Comparison of ENCODE assay signal across 11 mouse cellular contexts in genomic region chr13:28720169-28720568, GRCm38 (mm10).
DNase-seq lines count a peak whose midpoint lies in the region; ATAC-seq and TF ChIP-seq lines count a peak whose summit lies in the region.
"Had no signal": no experiment of that assay in that cellular context is flagged by ENCODE, and none has a peak within 500 bp of the region (broad histone marks: within the 10 kb centered on the region; RNA-seq: fewer than 3 reads in every experiment).

No protein-coding gene starts in this region.

- no peak overlapping the region for H3K9ac ChIP-seq in kidney, embryonic 15.5 days
- no peak overlapping the region for H3K9ac ChIP-seq in hindbrain, embryonic 15.5 days
- no peak overlapping the region for H3K9ac ChIP-seq in lung, postnatal 0 days (replicated peaks; ENCODE audit: low read depth)
- H3K9ac ChIP-seq: intestine, embryonic 15.5 days; limb, embryonic 13.5 days had no signal

- H3K4me3 ChIP-seq in kidney, embryonic 15.5 days (replicated peaks) = no peak overlapping the region
- H3K4me3 ChIP-seq in cortical plate, adult 2 months (ENCODE audit: insufficient read depth, low read length) = peak overlapping the region; percentile 8; the same call in 1 of the 2 replicates
- no peak overlapping the region for H3K4me3 ChIP-seq in hindbrain, embryonic 15.5 days
- no peak overlapping the region for H3K4me3 ChIP-seq in lung, postnatal 0 days (ENCODE audit: low read depth, low read length)
- H3K4me3 ChIP-seq: intestine, embryonic 15.5 days; limb, embryonic 13.5 days had no signal

- TF ChIP-seq CTCF in cortical plate, adult 2 months (IDR thresholded peaks at IDR 0.05; ENCODE audit: extremely low read depth, insufficient read depth, low read length) = no peak
- no peak for TF ChIP-seq CTCF in lung, postnatal 0 days (IDR thresholded peaks at IDR 0.05)

- no peak for TF ChIP-seq POLR2A in cortical plate, adult 2 months (IDR thresholded peaks at IDR 0.05; ENCODE audit: extremely low read depth, insufficient read depth, low read length)

- no peaks in the 10 kb centered on the region for H3K27me3 ChIP-seq in kidney, embryonic 15.5 days
- H3K27me3 ChIP-seq in hindbrain, embryonic 15.5 days = no peaks in the 10 kb centered on the region
- H3K27me3 ChIP-seq in lung, postnatal 0 days (replicated peaks; ENCODE audit: insufficient read depth, low read length) = no peaks in the 10 kb centered on the region
- H3K27me3 ChIP-seq: intestine, embryonic 15.5 days; limb, embryonic 13.5 days had no signal

- DNase-seq in kidney, postnatal 4 days = no peak
- peak; percentile 26 for DNase-seq in telencephalon, adult 2 months (ENCODE audit: low read depth, low spot score)
- DNase-seq in lung, postnatal 0 days (ENCODE audit: low spot score) = no peak
- DNase-seq in liver = no peak
- DNase-seq in urinary bladder, postnatal 14 days (ENCODE audit: low spot score) = no peak
- DNase-seq: cerebellum, adult 9-11 months had no signal

- H3K9me3 ChIP-seq in kidney, embryonic 15.5 days (replicated peaks) = no peaks in the 10 kb centered on the region
- no peaks in the 10 kb centered on the region for H3K9me3 ChIP-seq in hindbrain, embryonic 15.5 days
- no peaks in the 10 kb centered on the region for H3K9me3 ChIP-seq in lung, postnatal 0 days (ENCODE audit: low read length)
- H3K9me3 ChIP-seq: intestine, embryonic 15.5 days; limb, embryonic 13.5 days had no signal

- H3K27ac ChIP-seq in kidney, embryonic 15.5 days = 0 out of 2 replicates have a peak overlapping the region, but pooled peaks have one; percentile 37
- H3K27ac ChIP-seq in cortical plate, adult 2 months (ENCODE audit: insufficient read depth, low read length) = no peak overlapping the region
- H3K27ac ChIP-seq in hindbrain, embryonic 15.5 days (replicated peaks) = peak overlapping the region; percentile 36
- no peak overlapping the region for H3K27ac ChIP-seq in lung, postnatal 0 days (ENCODE audit: low read length)
- H3K27ac ChIP-seq: intestine, embryonic 15.5 days had no signal

- TF ChIP-seq EP300 in lung, postnatal 0 days (IDR thresholded peaks at IDR 0.05) = no peak

- peaks cover 47% of the 10 kb centered on the region for H3K4me1 ChIP-seq in kidney, embryonic 15.5 days
- H3K4me1 ChIP-seq in cortical plate, adult 2 months (ENCODE audit: control insufficient read depth, insufficient read depth, low read length) = peaks cover 4% of the 10 kb centered on the region
- H3K4me1 ChIP-seq in hindbrain, embryonic 15.5 days (replicated peaks) = peaks cover 49% of the 10 kb centered on the region
- peaks cover 4% of the 10 kb centered on the region; the same call in 1 of the 2 replicates for H3K4me1 ChIP-seq in lung, postnatal 0 days (ENCODE audit: insufficient read depth, low read depth, low read length)

- no peaks in the 10 kb centered on the region for H3K36me3 ChIP-seq in kidney, embryonic 15.5 days
- H3K36me3 ChIP-seq in hindbrain, embryonic 15.5 days = no peaks in the 10 kb centered on the region
- no peaks in the 10 kb centered on the region for H3K36me3 ChIP-seq in lung, postnatal 0 days (ENCODE audit: insufficient read depth, low read length)
- H3K36me3 ChIP-seq: intestine, embryonic 15.5 days; limb, embryonic 13.5 days had no signal

- ATAC-seq in kidney, embryonic 15.5 days (replicated peaks; ENCODE audit: low FRiP score) = no peak
- ATAC-seq in hindbrain, embryonic 15.5 days (ENCODE audit: low FRiP score, low read depth) = no peak
- ATAC-seq in lung, postnatal 0 days = no peak
- ATAC-seq: intestine, embryonic 15.5 days had no signal

- no peak overlapping the region for H3K4me2 ChIP-seq in kidney, embryonic 15.5 days
- no peak overlapping the region for H3K4me2 ChIP-seq in hindbrain, embryonic 15.5 days
- no peak overlapping the region for H3K4me2 ChIP-seq in lung, postnatal 0 days (replicated peaks; ENCODE audit: low read depth, low read length)
- H3K4me2 ChIP-seq: intestine, embryonic 15.5 days had no signal

- 74% methylated on average over 11 of the region's 11 CpGs for WGBS in kidney, embryonic 15.5 days
- WGBS in hindbrain, embryonic 15.5 days = 67% methylated on average over 11 of the region's 11 CpGs
- WGBS in lung, postnatal 0 days = 52% methylated on average over 11 of the region's 11 CpGs

Comparison
In these comparisons a context has a peak if more than half of its experiments do, and no peak if none do; other contexts are left out.
1. H3K27ac ChIP-seq: peak in kidney, embryonic 15.5 days (single experiment) and hindbrain, embryonic 15.5 days (single experiment); none in cortical plate, adult 2 months (single experiment) and lung, postnatal 0 days (single experiment).